Mouse (Mus musculus): ENCODE measurements around the gene C730034F03Rik.

Gene C730034F03Rik

DNA sequence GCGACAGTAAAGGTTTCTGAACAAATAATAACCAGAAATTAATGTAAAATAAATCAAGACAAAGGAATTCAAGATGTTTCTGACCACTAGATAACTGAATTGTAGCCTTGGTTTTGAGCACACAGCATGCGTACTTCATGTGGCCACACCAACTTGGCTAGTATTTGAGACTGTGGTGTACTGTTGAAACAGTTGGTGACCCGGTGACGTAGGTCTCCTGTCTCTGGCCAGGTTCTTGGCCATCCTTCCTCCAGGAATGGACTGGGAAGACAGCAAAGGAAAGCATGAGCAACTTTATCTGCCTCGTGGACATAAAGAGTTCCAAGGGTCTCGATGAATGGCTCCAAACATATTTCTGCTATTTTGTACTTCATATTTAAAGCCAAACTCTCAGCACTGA is 2.4 kb downstream of the C730034F03Rik start:
- DNase-seq (ENCODE audit: low spot score in 2 of 2) = no peak

DNA sequence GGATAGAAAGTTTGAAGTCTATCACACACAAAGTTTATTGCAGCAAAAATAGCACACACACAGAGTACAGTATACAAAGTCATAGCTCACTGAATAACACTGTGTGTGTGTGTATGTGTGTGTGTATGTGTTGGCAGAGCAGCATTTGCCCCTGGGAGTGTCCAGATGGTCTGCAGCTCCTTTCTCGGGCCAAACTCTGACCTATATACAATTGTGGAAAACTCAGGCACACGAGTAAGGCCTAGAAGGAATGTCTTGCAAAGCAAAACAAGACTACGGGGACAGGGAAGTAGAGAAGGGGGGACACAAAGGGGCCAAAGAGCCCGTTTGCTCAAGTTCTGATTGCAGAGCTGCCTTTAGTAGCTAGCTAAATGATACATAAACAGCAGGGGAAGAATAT is 3.6 kb downstream of the C730034F03Rik start:
- no peak for DNase-seq (ENCODE audit: low spot score in 2 of 2)

DNA sequence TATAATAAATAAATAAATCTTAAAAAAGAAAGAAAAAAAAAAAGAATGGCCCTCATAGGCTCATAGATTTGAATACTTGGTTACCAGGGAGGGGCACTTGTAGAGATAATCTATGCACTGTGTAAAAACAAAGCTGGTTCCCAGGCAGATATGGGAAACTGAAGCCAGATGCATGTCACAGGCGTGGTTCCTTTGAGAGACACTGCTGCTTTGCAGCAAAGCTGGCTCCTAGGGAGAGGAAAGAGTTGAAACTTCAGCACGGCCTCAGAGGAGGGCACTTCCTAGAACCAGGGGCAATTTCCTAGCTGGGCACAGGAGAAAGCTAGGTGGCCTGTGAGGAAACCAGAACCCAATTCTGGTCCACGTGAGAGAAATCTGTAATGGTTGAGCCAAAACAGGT is 4.7 kb downstream of the C730034F03Rik start:
- DNase-seq (ENCODE audit: low spot score in 2 of 2) = no peak

DNA sequence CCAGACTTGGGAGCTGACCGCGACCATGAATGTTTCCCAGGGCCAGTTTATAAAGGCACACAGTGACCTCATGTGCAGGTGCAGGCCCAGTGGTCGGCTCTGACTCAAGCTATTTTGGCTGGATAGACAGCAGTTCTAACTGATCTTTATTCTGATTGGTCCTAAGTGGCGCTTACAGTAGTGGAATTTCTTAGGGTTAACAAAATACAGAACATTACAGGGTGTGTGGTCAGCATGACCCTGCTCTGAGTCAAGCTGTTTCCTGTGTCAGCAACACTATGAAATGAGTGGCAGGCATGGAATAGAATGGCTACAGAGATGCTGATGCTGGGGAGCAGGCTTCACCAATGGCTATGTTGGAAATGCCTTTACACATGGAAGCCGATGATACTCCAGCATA is 6.5 kb downstream of the C730034F03Rik start:
- DNase-seq (ENCODE audit: low spot score in 2 of 2) = no peak

DNA sequence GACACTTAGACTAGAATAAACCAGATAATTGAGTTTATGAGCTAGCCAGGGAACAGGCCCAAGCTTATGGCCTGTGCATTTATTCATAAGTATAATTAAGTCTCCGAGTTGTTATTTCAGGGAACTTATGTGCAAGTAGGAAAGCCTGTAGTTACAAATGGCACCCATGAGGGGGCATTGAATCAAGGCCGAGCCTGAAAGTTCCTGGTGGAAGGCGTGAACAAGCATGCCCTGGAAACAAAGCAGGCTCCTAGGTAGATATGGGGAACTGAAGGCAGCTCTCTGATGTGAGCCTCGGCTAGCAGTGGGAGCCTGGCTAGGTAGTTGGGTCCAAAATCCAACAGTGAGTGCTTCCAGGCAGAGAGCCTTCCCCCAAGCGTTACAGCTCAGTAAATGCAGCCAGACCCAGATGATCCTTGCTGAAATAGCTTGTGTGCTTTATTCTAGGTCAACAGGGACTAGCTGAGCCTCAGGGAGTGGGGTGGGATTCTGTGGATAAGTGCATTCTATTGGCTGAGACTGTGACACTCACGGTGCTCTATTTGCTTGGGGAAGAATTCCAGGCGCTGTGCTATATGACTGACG is 13.2 kb downstream of the C730034F03Rik start:
- DNase-seq (ENCODE audit: low spot score in 2 of 2) = no peak

DNA sequence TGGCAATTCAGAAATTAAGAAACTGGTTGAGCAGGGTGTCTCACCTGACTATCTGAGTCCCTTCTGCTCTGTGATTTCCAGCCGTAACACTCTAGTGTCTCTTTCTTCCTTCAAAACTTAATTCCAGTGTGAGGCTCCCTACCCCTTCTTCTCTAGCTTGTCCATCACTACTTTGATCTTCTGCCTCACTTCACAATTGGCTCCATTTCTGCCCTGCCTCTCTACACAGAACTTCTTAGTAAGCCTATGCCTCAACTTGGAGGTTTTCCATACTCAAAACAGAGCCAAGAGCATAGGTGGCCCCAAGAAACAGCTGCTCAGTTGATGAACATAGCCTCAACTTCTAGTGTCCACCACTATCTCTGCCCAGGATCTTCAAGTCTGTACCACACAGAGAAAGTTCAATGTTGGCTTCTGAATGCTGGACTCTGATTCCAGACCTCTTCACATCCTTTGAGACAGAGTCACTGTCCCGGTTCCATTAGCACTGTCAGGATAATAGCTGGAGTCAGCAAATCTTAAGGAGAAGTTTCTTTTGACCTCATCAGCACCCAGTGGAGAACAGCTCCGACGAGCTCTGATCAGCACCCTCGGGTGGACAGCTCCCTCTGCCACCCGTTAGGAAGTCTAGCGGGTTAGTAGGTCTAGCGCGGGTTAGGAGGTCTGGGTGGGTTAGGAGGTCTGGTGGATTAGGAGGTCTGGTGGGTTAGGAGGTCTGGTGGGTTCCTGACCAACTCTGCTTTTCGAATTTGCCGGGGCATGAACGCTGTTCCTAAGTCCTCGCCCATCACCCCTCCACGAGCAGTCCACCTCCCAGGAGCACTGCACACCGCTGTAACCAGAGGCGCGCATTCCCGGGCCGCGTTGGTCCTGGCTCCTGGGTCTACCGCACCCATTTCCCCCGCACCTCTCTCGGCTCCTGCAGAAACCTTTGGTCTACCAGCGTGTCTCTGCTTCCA is 23.8 kb downstream of the C730034F03Rik start:
- DNase-seq (ENCODE audit: low spot score in 2 of 2) = peak; percentile 45 to 58

DNA sequence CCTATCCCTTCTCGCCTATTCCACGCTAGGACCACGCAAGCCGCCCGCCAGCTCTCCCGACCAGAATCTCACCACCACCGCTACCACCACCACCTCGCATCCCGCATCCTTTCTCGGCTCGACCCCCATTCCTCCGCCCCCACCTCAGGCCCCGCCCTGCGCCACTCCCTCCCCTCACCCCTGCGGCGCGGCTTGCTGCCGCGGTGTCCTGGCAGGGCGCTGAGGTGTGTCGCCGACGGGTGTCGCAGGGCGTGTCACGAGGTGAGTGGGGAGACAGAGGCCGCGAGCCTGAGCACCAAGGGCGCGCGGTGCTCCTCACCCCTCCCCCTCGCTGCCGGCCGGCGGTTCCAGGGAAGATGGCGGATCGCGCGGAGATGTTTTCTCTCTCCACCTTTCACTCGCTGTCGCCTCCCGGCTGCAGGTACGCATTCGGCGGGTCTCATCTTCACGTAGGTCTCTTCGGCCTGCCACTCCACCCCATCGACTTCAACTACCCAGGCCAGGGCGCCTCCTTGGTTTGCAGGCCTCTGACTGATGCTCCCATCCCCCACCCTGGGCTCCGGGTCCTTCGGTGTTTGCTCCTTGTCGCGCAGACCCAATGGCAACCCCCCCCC is 24.6 kb downstream of the C730034F03Rik start, which contains the start of gene Mapk8ip2:
TSS of gene Mapk8ip2 (plus strand) at position 49 of the 614 bp plus-strand sequence.
- no peak for DNase-seq (ENCODE audit: low spot score in 2 of 2)

DNA sequence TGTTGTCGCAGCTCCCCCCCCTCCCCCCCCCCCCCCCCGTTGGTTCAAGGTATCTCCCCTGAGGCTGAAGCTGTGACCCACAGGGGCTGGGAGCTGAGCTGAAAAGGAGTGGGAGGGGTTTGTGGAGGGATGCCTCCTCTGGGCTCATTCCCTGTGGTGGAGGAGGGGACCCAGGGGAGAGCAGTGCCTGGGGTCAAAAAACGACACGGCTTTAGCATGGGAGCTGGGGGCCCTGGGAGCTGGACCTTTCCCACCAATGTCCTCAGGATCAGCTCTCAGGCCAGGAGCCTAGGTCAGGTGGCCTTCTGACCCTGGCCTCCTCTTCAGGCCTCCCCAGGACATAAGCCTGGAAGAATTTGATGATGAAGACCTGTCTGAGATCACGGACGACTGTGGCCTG is 25.5 kb downstream of the C730034F03Rik start:
- no peak for DNase-seq (ENCODE audit: low spot score in 2 of 2)

DNA sequence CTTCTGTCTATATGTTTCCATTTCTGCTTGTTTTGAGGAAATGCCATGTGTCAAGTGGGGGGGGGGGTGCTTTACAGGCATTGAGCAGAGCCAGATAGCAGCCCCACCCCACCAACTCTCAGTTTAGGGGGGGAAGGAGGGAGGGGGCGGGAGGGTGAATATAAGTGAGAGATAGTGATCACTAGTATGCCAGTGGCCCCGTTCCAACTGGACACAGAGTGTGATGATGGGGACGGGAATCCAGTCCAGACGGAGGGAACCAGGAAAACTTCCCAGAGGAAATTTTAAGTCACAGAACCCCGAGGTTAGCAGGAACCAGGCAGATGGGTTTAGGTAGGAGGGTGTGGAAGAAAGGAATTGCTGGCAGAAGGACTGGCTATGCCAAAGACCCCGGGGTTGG is 26.3 kb downstream of the C730034F03Rik start:
- no peak for DNase-seq (ENCODE audit: low spot score in 2 of 2)

DNA sequence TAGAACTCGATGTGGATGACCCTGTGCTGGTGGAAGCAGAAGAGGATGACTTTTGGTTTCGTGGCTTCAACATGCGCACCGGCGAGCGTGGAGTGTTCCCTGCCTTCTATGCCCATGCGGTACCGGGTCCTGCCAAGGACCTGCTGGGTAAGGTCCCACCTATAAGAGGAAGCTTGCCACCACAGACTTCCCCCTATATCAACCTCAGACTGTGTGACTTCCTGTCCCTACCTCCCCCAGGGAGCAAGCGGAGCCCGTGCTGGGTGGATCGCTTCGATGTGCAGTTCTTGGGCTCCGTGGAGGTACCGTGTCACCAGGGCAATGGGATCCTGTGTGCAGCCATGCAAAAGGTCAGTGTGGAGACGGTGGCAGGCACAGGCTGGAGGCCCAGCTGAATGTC is 29.6 kb downstream of the C730034F03Rik start:
- no peak for DNase-seq (ENCODE audit: low spot score in 2 of 2)

DNA sequence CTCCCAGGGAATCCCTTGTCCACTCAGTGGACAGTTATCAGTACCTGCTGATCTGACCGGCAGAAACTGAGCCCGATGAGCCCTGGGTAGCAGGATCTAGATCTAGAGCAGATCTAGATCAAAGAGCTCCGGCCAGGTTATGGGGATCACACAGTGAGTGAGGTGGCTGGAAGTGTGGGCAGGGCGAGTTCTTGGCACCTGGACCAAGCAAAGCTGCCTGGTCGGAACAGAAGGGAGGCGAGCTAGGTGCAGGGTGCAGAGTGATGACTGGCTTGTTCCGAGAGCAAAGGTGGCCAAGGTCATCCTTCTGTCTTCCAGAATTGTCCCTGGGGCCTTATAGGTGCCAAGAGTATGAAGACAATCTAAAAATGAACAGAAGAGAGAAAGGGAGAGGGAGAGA is 30.4 kb downstream of the C730034F03Rik start:
- DNase-seq (ENCODE audit: low spot score in 2 of 2) = no peak

DNA sequence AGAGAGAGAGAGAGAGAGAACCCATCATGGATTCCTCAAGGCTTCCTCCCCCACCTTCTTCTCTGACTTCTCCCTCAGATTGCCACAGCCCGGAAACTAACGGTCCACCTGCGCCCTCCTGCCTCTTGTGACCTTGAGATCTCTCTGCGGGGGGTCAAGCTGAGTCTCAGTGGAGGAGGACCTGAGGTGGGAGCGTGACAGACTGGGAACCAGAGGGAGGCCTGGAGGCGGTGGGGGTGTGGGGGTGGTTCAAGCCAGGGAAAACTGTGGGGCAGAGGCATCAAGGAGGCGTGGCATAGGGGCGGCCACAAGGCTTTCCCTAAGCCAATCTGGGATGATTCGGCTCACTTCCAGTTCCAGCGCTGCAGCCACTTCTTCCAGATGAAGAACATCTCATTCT is 30.9 kb downstream of the C730034F03Rik start:
- DNase-seq (ENCODE audit: low spot score in 2 of 2) = no peak

DNA sequence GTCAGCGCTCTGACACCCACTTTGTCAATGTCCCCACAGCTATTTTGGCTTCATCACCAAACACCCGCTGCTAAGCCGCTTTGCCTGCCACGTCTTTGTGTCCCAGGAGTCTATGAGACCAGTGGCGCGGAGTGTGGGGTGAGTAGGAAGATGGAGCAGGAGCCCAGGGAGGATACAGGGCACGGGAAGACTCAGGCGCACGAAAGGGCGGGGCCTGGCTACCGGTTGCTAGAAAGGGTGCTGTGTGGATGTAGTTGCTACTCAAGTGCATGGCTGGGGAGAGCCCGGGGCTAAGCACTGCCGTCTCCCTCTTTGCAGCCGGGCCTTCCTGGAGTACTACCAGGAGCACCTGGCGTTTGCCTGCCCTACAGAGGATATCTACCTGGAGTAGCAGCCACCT is 31.9 kb downstream of the C730034F03Rik start:
- DNase-seq (ENCODE audit: low spot score in 2 of 2) = no peak

DNA sequence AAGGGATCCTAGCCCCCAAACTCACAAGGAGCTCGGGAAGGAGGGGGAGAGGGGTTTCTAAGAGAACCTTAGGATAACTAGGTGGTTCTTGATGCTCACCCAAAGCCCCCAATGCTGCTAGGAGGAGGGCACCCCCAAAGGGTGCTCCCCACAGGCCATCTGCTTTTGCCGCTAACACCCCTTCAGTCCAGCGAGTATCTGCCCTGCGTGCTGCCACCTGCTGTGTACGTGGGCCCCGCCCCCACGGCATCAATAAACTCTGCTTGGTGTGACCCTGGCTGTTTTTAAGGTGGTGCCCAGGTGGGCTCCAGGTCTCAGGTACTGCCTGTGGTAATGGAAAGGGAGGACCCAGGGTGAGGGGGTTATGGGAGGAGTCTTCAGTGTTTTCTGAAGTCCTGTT is 32.8 kb downstream of the C730034F03Rik start:
- no peak for DNase-seq (ENCODE audit: low spot score in 2 of 2)

DNA sequence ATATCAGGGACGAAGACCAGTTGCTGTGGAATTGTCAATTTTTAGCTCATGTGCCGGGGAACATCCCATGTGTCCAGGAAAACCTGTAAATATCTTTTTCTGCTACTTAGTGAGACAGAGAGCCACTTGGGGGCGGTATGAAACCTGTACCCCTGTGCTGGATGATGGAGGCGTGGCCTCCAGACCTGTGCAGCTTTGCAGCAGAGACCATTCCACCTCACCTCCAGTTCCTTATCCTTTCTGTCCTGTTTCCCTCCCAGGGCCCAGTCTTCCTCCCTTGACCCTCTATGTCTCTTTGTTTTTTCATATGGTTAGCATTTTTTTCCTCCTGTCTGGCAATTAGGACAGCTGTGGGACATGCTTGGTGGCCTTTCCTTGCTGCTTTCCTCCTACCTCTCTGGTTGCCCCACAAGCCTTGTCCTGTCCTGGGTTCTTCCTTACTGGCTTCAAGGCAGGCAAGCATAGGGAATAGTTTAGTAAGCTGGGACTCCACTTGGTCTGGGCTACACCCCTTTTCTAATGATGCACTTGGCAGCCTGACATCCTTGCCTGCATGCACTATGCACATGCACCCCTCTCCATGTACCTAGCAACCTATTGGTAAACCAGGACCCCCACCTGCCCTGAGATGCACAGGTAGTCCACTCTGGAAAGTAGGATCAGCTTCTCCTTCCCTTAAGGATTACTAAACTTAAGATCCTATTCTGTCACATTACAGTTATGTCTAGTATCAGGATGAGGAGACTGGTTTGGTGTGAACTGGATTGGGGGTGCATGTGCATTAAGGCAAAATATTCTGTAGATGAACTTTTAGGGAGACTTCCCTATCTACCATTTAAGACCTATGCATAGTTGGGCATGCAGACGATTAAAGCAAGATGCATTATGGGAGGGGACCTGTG is 34.2 kb downstream of the C730034F03Rik start:
- DNase-seq (ENCODE audit: low spot score in 2 of 2) = no peak

DNA sequence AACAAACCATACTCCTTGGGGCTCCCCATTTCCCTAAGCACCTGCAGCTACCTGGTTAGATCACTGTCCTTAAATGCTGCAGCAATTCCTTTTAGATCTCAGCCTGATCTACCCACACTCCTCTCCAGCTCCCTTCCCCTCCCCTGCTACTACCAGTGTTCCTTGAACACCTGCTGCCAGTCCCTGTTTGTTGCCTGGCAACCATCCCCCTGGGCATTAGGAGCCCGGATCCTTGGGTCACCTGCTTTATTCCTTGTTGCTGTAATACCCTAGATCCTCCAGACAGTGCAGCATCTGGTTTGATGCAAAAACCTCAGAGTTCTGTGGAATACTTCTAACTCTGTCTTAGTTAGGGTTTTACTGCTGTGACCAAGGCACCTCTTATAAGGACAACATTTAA is 35.7 kb downstream of the C730034F03Rik start:
- no peak for DNase-seq (ENCODE audit: low spot score in 2 of 2)

DNA sequence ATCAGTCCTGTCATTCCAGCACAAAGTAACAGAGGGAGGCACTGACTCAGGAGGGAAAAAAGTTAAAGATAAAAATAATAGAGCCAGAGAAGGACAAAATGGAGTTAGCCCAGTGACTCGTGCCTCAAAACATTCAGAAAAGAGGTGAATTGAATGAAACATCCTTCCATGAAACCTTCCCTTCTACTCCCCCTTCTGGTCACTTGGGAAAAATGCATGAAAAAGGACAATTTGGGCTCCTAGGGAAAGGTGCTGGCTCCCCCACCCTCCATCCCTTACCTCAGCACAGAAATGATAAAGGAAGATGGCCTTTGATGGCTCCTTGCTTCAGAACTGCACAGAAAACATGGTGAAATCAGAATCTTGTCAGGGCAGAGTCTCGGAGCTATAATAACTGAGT is 39.2 kb downstream of the C730034F03Rik start:
- no peak for DNase-seq (ENCODE audit: low spot score in 2 of 2)

DNA sequence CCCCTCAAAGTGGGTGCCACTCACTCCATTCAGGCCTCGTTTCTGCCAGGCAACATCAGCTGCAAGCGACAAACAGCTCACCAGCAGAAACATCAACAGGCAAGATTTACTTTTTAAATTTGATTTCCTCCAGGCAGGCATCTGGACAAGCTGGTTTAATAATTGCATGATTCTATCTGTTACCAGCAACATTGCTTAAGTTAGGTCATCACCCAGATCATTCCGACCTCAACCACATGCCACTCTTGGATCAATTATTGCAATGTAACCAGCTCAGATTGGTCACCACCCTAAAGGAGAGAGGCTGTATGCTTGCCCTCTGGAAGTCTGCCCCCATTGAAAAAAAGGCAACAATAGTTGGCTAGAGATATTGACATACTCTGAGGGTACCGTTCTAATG is 42.1 kb downstream of the C730034F03Rik start:
- no peak for DNase-seq (ENCODE audit: low spot score in 2 of 2)

DNA sequence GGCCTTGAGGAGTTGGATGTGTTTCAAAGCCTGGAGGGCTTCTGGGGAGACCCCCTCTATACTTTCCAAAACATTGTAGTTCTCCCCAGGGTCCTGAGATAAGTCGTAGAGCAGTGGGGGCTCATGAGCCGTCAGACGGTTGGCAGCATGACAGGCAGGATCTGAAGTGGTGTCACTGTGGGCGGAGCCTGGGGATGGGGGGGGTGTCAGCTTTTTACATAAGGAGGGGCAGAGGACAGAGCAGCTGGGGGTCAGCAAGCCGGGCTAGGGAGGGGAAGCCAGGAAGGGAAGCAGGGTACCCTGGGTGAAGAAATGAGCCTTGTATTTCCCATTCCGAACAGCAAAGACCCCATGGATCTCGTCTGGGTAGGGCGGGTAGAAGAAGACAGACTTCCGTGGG is 44.0 kb downstream of the C730034F03Rik start:
- no peak for DNase-seq (ENCODE audit: low spot score in 2 of 2)

DNA sequence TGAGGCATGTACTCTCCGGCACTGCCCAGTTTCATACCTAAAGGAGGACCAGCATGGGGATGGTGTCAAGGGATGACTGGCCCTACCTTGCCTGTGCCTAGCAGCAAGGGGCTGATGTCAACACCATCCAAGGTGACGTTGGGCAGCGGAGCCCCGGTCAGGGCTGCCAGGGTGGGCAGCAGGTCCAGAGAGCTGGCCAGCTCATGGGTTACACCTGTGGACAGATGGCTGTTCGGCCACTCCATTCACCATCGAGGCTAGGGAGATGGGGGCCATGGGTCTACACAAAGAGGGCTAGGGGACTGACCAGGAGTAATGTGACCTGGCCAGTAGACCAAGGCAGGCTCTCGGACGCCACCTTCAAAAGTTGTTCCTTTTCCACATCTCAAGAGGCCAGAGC is 44.5 kb downstream of the C730034F03Rik start:
- DNase-seq (ENCODE audit: low spot score in 2 of 2) = no peak

DNA sequence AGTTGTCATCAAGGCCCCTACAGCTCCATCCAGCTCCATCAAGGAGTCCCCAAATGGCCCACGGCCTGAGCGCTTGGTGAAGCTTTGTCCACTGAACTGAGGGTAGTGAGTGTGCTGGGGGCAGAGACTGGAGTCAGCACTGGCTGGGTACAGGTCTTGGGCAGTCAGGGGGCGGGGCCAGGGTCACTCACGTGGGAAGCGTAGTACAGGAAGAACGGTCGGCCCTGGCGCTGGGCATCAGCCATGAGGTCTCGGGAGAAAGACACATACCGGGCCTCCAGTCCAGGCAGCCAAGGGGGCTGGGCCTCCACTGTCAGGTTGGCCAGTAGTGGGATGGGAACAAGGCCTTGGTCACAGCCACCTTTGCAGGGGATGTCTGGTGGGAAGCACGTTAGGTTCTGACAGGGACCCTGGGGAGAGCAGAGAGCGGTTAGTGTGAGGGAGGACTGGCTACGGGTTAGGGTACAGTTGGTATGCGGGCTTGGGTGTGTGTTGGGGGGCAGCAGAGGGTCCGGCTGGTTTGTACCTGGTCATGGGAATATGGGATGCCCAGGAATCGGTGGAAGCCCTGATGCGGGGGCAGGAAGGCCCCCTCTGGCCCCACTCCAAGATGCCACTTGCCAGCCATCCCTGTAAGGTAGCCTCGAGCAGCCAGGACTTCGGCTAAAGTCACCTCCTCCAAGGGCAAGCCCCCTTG is 45.4 kb downstream of the C730034F03Rik start:
- no peak for DNase-seq (ENCODE audit: low spot score in 2 of 2)

Data from urinary bladder, postnatal 36 days (tissue).